Mouse (Mus musculus) kidney, adult 2 months (tissue): Measurements from ENCODE around the gene Ptprg.

Experiments
- CTCF ChIP-seq: fragments of 200-500 bp; conservative IDR thresholded peaks from 2 replicates; pipeline ENCODE4 v1.5.1; 2011; ENCODE audit warnings: low read depth, mild to moderate bottlenecking, control low read depth, low read length, moderate library complexity, mixed read lengths; ENCODE audit not compliant: insufficient read depth, insufficient read length
- POLR2A ChIP-seq: fragments of 200-500 bp; IDR thresholded peaks from one replicate; pipeline ENCODE4 v1.6.1; 2011; ENCODE audit warnings: low read depth, low read length, control low read depth

DNA sequence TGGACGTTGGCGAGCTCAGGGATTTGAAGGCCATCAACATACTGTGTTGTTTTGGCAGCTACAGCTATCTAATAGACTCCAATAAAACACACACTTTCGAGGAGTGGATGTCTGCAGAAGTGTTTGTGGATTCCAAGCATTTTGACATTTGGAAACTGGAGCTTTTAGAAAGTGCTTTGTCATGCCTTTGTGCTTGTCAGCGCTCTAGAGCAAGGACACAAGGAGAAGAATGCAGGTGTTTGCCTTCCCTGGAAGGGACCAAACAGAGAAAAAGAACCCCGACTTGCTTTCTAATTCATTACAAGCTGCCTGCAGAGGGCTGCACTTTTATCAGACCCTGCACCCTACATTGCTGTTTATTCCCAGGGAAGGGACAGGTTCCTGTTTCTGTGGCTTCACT is 560.0 kb downstream of the Ptprg start:
- TF ChIP-seq CTCF (no peak), POLR2A (no peak)
